Mouse (Mus musculus) gastrocnemius, adult 2 months (tissue): ENCODE results near the gene Tstd2. TPM values are rescaled to one million over a fixed set of nuclear protein-coding genes. Genes with fewer than 3 reads are reported as not detected.
A peak's percentile ranks its signal among the peaks of the same experiment; 100 is the strongest.

Source experiments
- DNase-seq: peaks from one replicate; pipeline ENCODE4 v3.0.0; 2022
- H3K27ac ChIP-seq: fragments of 200-600 bp; 2 replicates; pipeline ENCODE4 v1.8.1; 2022; ENCODE audit warnings: mild to moderate bottlenecking
- H3K4me3 ChIP-seq: fragments of 200-600 bp; 2 replicates; pipeline ENCODE4 v1.8.1; 2022; ENCODE audit warnings: mild to moderate bottlenecking, moderate library complexity
- CTCF ChIP-seq: fragments of 200-600 bp; IDR thresholded peaks from 2 replicates; pipeline ENCODE4 v1.8.1; 2022; ENCODE audit warnings: antibody characterized with exemption, mild to moderate bottlenecking, moderate library complexity
- intact Hi-C: fragments of 180-260 bp; cut with DNase I; formaldehyde crosslinking; loops from one replicate; pipeline ENCODE4 v1.15.1; 2025
- total RNA-seq, 2 experiments: library from RNA; stranded (reverse); gene quantifications; 2 replicates each; pipeline ENCODE4 v1.2.3; 2021

The Tstd2 gene
- total RNA-seq, 2 experiments from 2014 or later = 9.8 to 11.1 TPM

GRCm38 (mm10) chr4:46087852-46088251 is 50.6 kb downstream of the Tstd2 start:
- peak; percentile 88 for DNase-seq
- TF ChIP-seq CTCF = no peak

GRCm38 (mm10) chr4:46087427-46087771 is 51.1 kb downstream of the Tstd2 start:
- TF ChIP-seq CTCF = no peak
- DNase-seq = no peak
- Histone ChIP-seq H3K27ac (peak overlapping the region; percentile 88), H3K4me3 (peak overlapping the region; percentile 36)
- intact Hi-C loops = no loop called here

More at GRCm38 (mm10) chr4:46087852-46088251, 50.6 kb downstream of the Tstd2 start:
- peak overlapping the region; percentile 36 for H3K4me3 ChIP-seq
- H3K27ac ChIP-seq = peak overlapping the region; percentile 88
- intact Hi-C loops = no loop called here

GRCm38 (mm10) chr4:46086718-46087426 is 51.6 kb downstream of the Tstd2 start:
- intact Hi-C loops = no loop called here
- Histone ChIP-seq H3K27ac (peak overlapping the region; percentile 88), H3K4me3 (peak overlapping the region; percentile 36)
- DNase-seq = peak; percentile 65
- no peak for TF ChIP-seq CTCF

GRCm38 (mm10) chr4:46085223-46085811 is 53.2 kb downstream of the Tstd2 start:
- no peak for TF ChIP-seq CTCF
- Histone ChIP-seq H3K4me3 (no peak overlapping the region; the same call in 1 of the 2 replicates), H3K27ac (peak overlapping the region; percentile 88)
- intact Hi-C loops = loop anchor here (2.0 kb wide), 1 partner anchor 21 kb away; no protein-coding TSS in a partner anchor
- DNase-seq = peak; percentile 65

GRCm38 (mm10) chr4:46084416-46085172 is 53.9 kb downstream of the Tstd2 start:
- peak overlapping the region; percentile 88 for H3K27ac ChIP-seq
- intact Hi-C loops = loop anchor here (2.0 kb wide), 1 partner anchor 20 kb away; no protein-coding TSS in a partner anchor
- no peak for DNase-seq
- TF ChIP-seq CTCF = no peak
- peak overlapping the region; percentile 19 for H3K4me3 ChIP-seq

- H3K27ac ChIP-seq = peak overlapping the region; percentile 88
- H3K4me3 ChIP-seq = no peak overlapping the region
- TF ChIP-seq CTCF = no peak
- peak; percentile 56 for DNase-seq
- intact Hi-C loops = no loop called here
Observed at GRCm38 (mm10) chr4:46082555-46082954, 55.9 kb downstream of the Tstd2 start.

- DNase-seq = no peak
- no peak overlapping the region for H3K27ac ChIP-seq
- TF ChIP-seq CTCF = no peak
- H3K4me3 ChIP-seq = no peak overlapping the region
- intact Hi-C loops = no loop called here
Observed at GRCm38 (mm10) chr4:46080261-46080660, 58.2 kb downstream of the Tstd2 start.

GRCm38 (mm10) chr4:46076892-46077291 is 61.6 kb downstream of the Tstd2 start:
- Histone ChIP-seq H3K4me3 (no peak overlapping the region), H3K27ac (0 out of 2 replicates have a peak overlapping the region, but pooled peaks have one; percentile 24)
- no peak for DNase-seq
- no peak for TF ChIP-seq CTCF
- intact Hi-C loops = no loop called here

- intact Hi-C loops = no loop called here
- TF ChIP-seq CTCF = no peak
- Histone ChIP-seq H3K27ac (no peak overlapping the region), H3K4me3 (no peak overlapping the region)
- no peak for DNase-seq
Observed at GRCm38 (mm10) chr4:46075664-46076063, 62.8 kb downstream of the Tstd2 start.

GRCm38 (mm10) chr4:46073736-46074135 is 64.8 kb downstream of the Tstd2 start:
- Histone ChIP-seq H3K4me3 (no peak overlapping the region), H3K27ac (peak overlapping the region; percentile 51)
- no peak for TF ChIP-seq CTCF
- intact Hi-C loops = no loop called here
- peak; percentile 61 for DNase-seq

GRCm38 (mm10) chr4:46072631-46073030 is 65.9 kb downstream of the Tstd2 start:
- intact Hi-C loops = no loop called here
- TF ChIP-seq CTCF = no peak
- no peak overlapping the region for H3K4me3 ChIP-seq
- DNase-seq = no peak
- H3K27ac ChIP-seq = peak overlapping the region; percentile 49

GRCm38 (mm10) chr4:46069851-46070482 is 68.5 kb downstream of the Tstd2 start:
- intact Hi-C loops = loop anchor here (2.0 kb wide), 1 partner anchor 37 kb away; no protein-coding TSS in a partner anchor
- Histone ChIP-seq H3K27ac (no peak overlapping the region), H3K4me3 (no peak overlapping the region)
- DNase-seq = no peak
- TF ChIP-seq CTCF = no peak
